Comparison of ENCODE assay signal across 8 mouse cellular contexts in genomic region chr8:60993639-60993986, GRCm38 (mm10). TPM values are rescaled to one million over a fixed set of nuclear protein-coding genes. Genes with fewer than 3 reads are reported as not detected.
DNase-seq lines count a peak whose midpoint lies in the region; ATAC-seq and TF ChIP-seq lines count a peak whose summit lies in the region.

No protein-coding gene starts in this region.

- 0 out of 2 replicates have a peak, but pooled peaks cover 7% of the 10 kb centered on the region for H3K9me3 ChIP-seq in embryonic facial prominence, embryonic 13.5 days
- H3K9me3 ChIP-seq in intestine, embryonic 14.5 days (ENCODE audit: control insufficient read depth, low read length) = 0 out of 2 replicates have a peak, but pooled peaks cover 5% of the 10 kb centered on the region
- 0 out of 2 replicates have a peak, but pooled peaks cover 7% of the 10 kb centered on the region for H3K9me3 ChIP-seq in neural tube, embryonic 12.5 days

- H3K4me1 ChIP-seq in liver, adult 2 months (ENCODE audit: control insufficient read depth, insufficient read depth, low read length) = peaks cover 3% of the 10 kb centered on the region; the same call in 1 of the 2 replicates
- H3K4me1 ChIP-seq in embryonic facial prominence, embryonic 13.5 days = peaks cover 6% of the 10 kb centered on the region
- peaks cover 8% of the 10 kb centered on the region; the same call in 1 of the 2 replicates for H3K4me1 ChIP-seq in intestine, embryonic 14.5 days (replicated peaks; ENCODE audit: control insufficient read depth, insufficient read depth, low read length)
- peaks cover 6% of the 10 kb centered on the region; the same call in 1 of the 2 replicates for H3K4me1 ChIP-seq in neural tube, embryonic 12.5 days

- no peak for ATAC-seq in embryonic facial prominence, embryonic 13.5 days (ENCODE audit: insufficient number of reproducible peaks, insufficient read depth, low FRiP score, low TSS enrichment, low read depth)
- no peak for ATAC-seq in intestine, embryonic 14.5 days (replicated peaks; ENCODE audit: low FRiP score, low TSS enrichment, low read depth)
- peak; percentile 35; the same call in 1 of the 2 replicates for ATAC-seq in neural tube, embryonic 12.5 days (ENCODE audit: low FRiP score, low read depth)
- no peak for ATAC-seq in frontal cortex, adult (ENCODE audit: low TSS enrichment)

- DNase-seq in liver, adult 2 months (ENCODE audit: extremely low read depth, low read depth, low spot score) = no peak
- no peak for DNase-seq in liver
- DNase-seq in intestine, embryonic 14.5 days (ENCODE audit: low spot score) = no peak
- DNase-seq in thymus, postnatal 36 days = no peak
- DNase-seq in ovary, postnatal 14 days (ENCODE audit: low spot score) = no peak

- H3K9ac ChIP-seq in liver, adult 2 months (ENCODE audit: low read depth, low read length) = peak overlapping the region; percentile 87
- peak overlapping the region; percentile 83 for H3K9ac ChIP-seq in embryonic facial prominence, embryonic 13.5 days
- peak overlapping the region; percentile 67 for H3K9ac ChIP-seq in intestine, embryonic 14.5 days (ENCODE audit: low read length)
- H3K9ac ChIP-seq in neural tube, embryonic 12.5 days = peak overlapping the region; percentile 66

- peak overlapping the region; percentile 84 for H3K4me2 ChIP-seq in embryonic facial prominence, embryonic 13.5 days
- peak overlapping the region; percentile 75 for H3K4me2 ChIP-seq in intestine, embryonic 14.5 days (ENCODE audit: low read length)
- H3K4me2 ChIP-seq in neural tube, embryonic 12.5 days (replicated peaks) = peak overlapping the region; percentile 76

- TF ChIP-seq CTCF in liver, adult 2 months (IDR thresholded peaks at IDR 0.05; ENCODE audit: low read depth, low read length) = no peak

- peak overlapping the region; percentile 84 for H3K27ac ChIP-seq in liver, adult 2 months (replicated peaks; ENCODE audit: insufficient read depth, low read depth, low read length)
- H3K27ac ChIP-seq in embryonic facial prominence, embryonic 13.5 days = peak overlapping the region; percentile 90
- H3K27ac ChIP-seq in intestine, embryonic 14.5 days (ENCODE audit: low read depth) = peak overlapping the region; percentile 89
- no peak overlapping the region for H3K27ac ChIP-seq in neural tube, embryonic 12.5 days

- no peaks in the 10 kb centered on the region for H3K36me3 ChIP-seq in liver, adult 2 months (ENCODE audit: control insufficient read depth, insufficient read depth, low read length)
- H3K36me3 ChIP-seq in embryonic facial prominence, embryonic 13.5 days = peaks cover 4% of the 10 kb centered on the region; the same call in 1 of the 2 replicates
- no peaks in the 10 kb centered on the region for H3K36me3 ChIP-seq in intestine, embryonic 14.5 days (ENCODE audit: control insufficient read depth, insufficient read depth, low read length)
- no peaks in the 10 kb centered on the region; the same call in 1 of the 2 replicates for H3K36me3 ChIP-seq in neural tube, embryonic 12.5 days

- TF ChIP-seq POLR2A in liver, adult 2 months (IDR thresholded peaks at IDR 0.05; ENCODE audit: extremely low read depth, insufficient read depth, low read length) = no peak

- peak overlapping the region; percentile 73 for H3K4me3 ChIP-seq in liver, adult 2 months (ENCODE audit: insufficient read depth, low read depth, low read length)
- peak overlapping the region; percentile 85 for H3K4me3 ChIP-seq in embryonic facial prominence, embryonic 13.5 days
- H3K4me3 ChIP-seq in intestine, embryonic 14.5 days (ENCODE audit: low read depth, low read length) = peak overlapping the region; percentile 81
- H3K4me3 ChIP-seq in neural tube, embryonic 12.5 days = peak overlapping the region; percentile 73

- 1% methylated on average over 12 of the region's 12 CpGs for WGBS in liver, adult 2 months
- WGBS in embryonic facial prominence, embryonic 13.5 days = 5% methylated on average over 12 of the region's 12 CpGs
- 2% methylated on average over 12 of the region's 12 CpGs for WGBS in intestine, embryonic 14.5 days
- WGBS in neural tube, embryonic 12.5 days = 7% methylated on average over 12 of the region's 12 CpGs

- H3K79me2 ChIP-seq in liver, adult 2 months (ENCODE audit: control insufficient read depth, insufficient read depth, low read length) = peaks cover 8% of the 10 kb centered on the region; the same call in 1 of the 2 replicates

- H3K27me3 ChIP-seq in liver, adult 2 months (ENCODE audit: control insufficient read depth, insufficient read depth, low read length) = no peaks in the 10 kb centered on the region
- H3K27me3 ChIP-seq in embryonic facial prominence, embryonic 13.5 days = no peaks in the 10 kb centered on the region
- no peaks in the 10 kb centered on the region for H3K27me3 ChIP-seq in intestine, embryonic 14.5 days (replicated peaks; ENCODE audit: control insufficient read depth, insufficient read depth, low read length)
- no peaks in the 10 kb centered on the region for H3K27me3 ChIP-seq in neural tube, embryonic 12.5 days (replicated peaks)

RNA-seq across cellular contexts. Expression of gene Nek1, which starts 0.6 kb away (rescaled TPM):
- 7.0 and 7.7 TPM in 2 replicates for total RNA-seq in liver, adult 2 months (2014; rRNA removed)
- polyA plus RNA-seq in liver, adult 2 months (2012; rRNA removed) = 2.0 and 3.1 TPM in 2 replicates
- 22.9 and 24.6 TPM in 2 replicates for polyA plus RNA-seq in embryonic facial prominence, embryonic 13.5 days (2015; fragmentation: Nextera tagmentation; extraction: Ambion mirVana)
- 19.5 and 22.1 TPM in 2 replicates for polyA plus RNA-seq in intestine, embryonic 14.5 days (2014; fragmentation: Nextera tagmentation; extraction: Ambion mirVana)
- 21.5 and 22.6 TPM in 2 replicates for polyA plus RNA-seq in neural tube, embryonic 12.5 days (2016; fragmentation: Nextera tagmentation; extraction: Ambion mirVana)

RNA-seq across cellular contexts. Expression of gene Clcn3, which starts 10.5 kb away (rescaled TPM):
- 26.0 and 27.7 TPM in 2 replicates for total RNA-seq in liver, adult 2 months (2014; rRNA removed)
- polyA plus RNA-seq in liver, adult 2 months (2012; rRNA removed) = 8.9 and 9.8 TPM in 2 replicates
- 13.4 and 13.6 TPM in 2 replicates for polyA plus RNA-seq in embryonic facial prominence, embryonic 13.5 days (2015; fragmentation: Nextera tagmentation; extraction: Ambion mirVana)
- polyA plus RNA-seq in intestine, embryonic 14.5 days (2014; fragmentation: Nextera tagmentation; extraction: Ambion mirVana) = 26.4 and 27.5 TPM in 2 replicates
- polyA plus RNA-seq in neural tube, embryonic 12.5 days (2016; fragmentation: Nextera tagmentation; extraction: Ambion mirVana) = 45.4 and 47.4 TPM in 2 replicates
